Mouse (Mus musculus) cerebellum, adult 11-12 months (tissue): ENCODE results near the gene 4930524N10Rik.

Experiments used
- DNase-seq: peaks from one replicate; pipeline ENCODE4 v3.0.0; 2022

The 4930524N10Rik gene

GRCm38 (mm10) chrX:154343292-154343691, at the start of gene 4930524N10Rik:
Gene 4930524N10Rik (minus strand): TSS chrX:154343392.
- no peak for DNase-seq

- DNase-seq = no peak
These were observed 6.8 kb upstream of the 4930524N10Rik start for GRCm38 (mm10) chrX:154350042-154350441.

- no peak for DNase-seq
These were observed 6.3 kb upstream of the 4930524N10Rik start for GRCm38 (mm10) chrX:154349302-154350041.

GRCm38 (mm10) chrX:154347933-154348332, 4.7 kb upstream of the 4930524N10Rik start:
- DNase-seq = no peak
